In genomic region chr12:81822176-81822575, GRCm38 (mm10) we compare ENCODE assay signal across 15 mouse cellular contexts.
"Had no signal": no experiment of that assay in that cellular context is flagged by ENCODE, and none has a peak within 500 bp of the region (broad histone marks: within the 10 kb centered on the region; RNA-seq: fewer than 3 reads in every experiment).

No protein-coding gene starts in this region.

- H3K27ac ChIP-seq: kidney, postnatal 0 days; limb, embryonic 15.5 days; liver, embryonic 12.5 days; midbrain, embryonic 12.5 days had no signal

- H3K4me3 ChIP-seq: limb, embryonic 15.5 days; liver, embryonic 12.5 days; midbrain, embryonic 12.5 days had no signal

- ATAC-seq: liver, embryonic 12.5 days; midbrain, embryonic 16.5 days had no signal

- DNase-seq: kidney, postnatal 36 days; layer of hippocampus, adult 9-11 months; layer of hippocampus, postnatal 36 days; lung, embryonic 14.5 days; lung, postnatal 14 days; right cerebral cortex, adult 18-20 months; right cerebral cortex, postnatal 25 days; spleen, adult 18-20 months; thymus, adult 18-20 months; thymus, postnatal 14 days had no signal
